Mouse (Mus musculus): ENCODE results near the gene Myog.

- TF ChIP-seq POLR2A (IDR thresholded peaks at IDR 0.05; ENCODE audit: borderline replicate concordance, low read depth, low read length) (no peak), CTCF (IDR thresholded peaks at IDR 0.05; ENCODE audit: low read depth, low read length) (no peak)
Measured at GRCm38 (mm10) chr1:134281563-134281962, 8.2 kb upstream of the Myog start.

Measured in bone marrow macrophage, adult 2 months (primary cell).